Mouse (Mus musculus): ENCODE data around the gene Myg1.
A peak's percentile ranks its signal among the peaks of the same experiment; 100 is the strongest.

Myg1 gene

DNA sequence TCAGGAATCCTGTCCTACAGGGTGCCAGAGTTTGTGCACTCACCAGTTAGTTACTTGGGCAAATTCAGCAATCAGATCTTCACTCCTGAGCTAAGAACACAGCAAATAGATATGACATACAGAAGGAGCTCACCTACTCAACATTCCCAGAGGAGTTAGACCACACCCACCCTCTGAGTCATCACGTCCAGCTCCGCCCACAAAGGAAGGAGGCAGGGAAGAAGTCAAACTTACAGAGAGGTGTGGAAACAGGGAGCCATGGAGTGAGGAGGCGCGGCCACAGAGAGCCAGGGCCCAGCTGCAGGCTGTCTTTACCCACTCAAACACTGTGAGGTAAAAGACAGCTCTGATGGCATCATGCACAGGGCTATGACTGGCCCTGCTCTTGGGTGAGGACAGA is 14.9 kb downstream of the Myg1 start:
- DNase-seq (ENCODE audit: low spot score in 2 of 2) = no peak

DNA sequence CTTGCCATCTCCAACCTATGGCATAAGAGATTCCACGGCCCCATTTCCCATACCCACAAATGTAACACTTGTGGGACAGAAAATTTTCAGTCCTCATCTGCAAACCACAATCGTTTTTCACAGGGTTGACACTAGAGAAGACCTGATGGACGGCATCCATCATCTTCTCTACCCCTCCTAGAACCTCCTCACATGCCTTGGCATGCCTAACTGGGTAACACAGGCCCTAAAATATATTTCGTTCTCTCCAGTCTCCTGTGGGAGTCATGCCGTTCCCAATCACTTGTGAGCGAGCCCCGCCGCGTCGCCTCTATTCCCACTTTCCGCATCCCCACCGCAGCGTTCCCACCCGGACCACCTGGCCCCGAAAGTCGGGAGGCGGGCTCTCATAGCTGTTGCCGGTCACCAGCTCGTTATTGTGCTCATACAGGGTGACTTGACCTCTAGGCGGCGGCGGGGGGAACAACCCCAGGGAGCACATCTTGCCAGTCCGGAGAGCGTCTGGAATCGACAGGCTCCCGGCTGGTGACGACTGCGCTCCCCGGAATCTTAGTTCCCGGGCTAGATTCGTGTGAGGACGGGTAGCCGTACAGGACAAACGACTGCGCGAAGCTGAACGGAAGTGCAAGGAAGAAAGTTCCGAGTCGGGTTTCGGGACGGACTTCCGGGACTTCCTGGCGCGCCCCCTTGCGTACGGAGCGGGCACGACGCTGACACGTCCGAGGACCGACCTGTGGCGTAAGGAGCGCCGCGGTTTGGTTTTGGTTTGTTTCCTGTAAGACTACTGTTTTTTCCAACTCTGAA is 18.8 kb downstream of the Myg1 start, which contains the start of gene Aaas:
TSS of gene Aaas (minus strand) at position 634 of the 804 bp plus-strand sequence.
- DNase-seq (ENCODE audit: low spot score in 2 of 2) = peak; percentile 86 to 92

DNA sequence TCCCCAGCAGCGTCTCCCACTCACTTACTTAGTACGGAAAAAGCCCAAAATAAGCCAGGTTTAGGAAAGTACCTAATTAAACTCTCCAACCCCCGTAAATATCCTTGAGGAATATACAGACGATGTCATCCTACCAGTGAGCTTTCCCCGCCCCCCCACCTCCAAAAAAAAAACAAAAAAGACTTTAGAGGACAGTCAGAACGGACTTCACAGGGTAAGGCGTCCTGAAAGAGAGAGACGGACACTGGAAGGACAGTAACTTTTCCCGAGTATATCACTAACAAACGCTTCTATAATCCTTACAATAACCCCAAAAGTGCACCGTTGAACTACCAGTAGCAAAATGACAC is 19.4 kb downstream of the Myg1 start:
- no peak for DNase-seq (ENCODE audit: low spot score in 2 of 2)

DNA sequence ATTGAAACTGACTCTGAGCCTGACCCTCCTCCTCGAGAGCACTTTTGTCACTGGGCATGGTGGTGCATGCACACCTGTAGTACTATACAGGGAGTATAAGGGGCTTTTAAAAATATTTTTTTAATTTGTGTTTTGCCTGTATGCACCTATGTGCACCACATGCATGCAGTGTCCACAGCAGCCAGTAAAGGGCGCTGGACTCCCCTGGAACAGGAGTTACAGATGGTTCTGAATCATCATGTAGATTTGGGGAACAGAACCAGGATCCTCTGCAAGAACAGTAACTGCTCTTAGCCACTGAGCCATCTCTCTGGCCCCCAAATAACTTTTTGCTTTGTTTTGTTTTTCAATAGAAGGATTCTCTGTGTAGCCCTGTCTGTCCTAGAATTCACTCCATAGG is 20.7 kb downstream of the Myg1 start:
- no peak for DNase-seq (ENCODE audit: low spot score in 2 of 2)

DNA sequence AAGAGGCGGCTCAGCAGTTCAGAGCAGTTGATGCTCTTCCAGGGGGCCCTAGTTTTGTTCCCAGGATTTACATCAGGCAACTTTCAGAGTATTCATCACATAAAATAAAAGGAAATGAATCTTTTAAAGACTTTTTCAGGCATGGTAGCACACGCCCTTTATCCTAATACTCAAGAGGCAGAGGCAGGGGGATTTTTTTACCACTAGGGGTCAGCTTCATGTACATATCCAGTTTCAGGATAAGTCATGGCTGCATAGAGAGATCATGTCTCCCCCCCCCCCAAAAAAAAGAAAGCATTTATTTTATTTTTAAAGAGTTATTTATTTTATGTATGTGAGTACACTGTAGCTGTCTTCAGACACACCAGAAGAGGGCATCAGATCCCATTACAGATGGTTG is 22.5 kb downstream of the Myg1 start:
- no peak for DNase-seq (ENCODE audit: low spot score in 2 of 2)

DNA sequence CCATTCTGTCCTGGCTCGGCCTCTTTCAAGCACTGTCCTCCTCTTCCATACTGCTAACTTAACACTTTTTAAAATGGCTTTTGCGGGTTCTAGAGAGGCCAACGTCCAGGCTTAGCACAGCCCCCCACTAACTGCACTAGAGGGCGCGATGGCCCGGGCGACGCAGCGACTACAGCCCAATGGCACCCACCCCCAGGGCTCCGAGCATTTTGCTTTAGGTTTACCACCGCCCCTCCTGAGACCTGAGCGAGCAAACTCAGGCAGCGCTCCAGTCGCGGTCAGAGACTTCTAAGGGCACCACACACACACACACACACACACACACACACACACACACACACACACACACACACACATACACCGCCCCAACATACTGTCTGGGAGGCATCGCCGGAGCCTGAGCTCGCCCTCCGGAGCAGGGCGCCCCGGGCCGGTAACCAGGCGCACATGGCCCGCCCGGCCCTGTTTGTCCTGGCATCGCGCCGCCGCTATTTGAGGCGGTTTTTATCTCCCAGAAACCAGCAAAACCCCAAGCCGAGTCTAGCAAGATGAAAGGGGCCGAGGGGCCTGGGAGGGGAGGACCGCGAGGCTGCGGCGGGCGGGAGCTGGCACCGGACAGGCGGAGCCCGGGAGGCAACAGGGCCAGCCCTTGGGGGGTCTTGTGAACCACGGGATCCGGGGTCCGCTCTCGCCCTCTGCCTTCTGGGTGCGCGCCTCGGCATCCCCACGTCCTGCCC is 23.8 kb downstream of the Myg1 start:
- DNase-seq (ENCODE audit: low spot score in 2 of 2) = peak in 1 of 2 experiments; percentile 34

DNA sequence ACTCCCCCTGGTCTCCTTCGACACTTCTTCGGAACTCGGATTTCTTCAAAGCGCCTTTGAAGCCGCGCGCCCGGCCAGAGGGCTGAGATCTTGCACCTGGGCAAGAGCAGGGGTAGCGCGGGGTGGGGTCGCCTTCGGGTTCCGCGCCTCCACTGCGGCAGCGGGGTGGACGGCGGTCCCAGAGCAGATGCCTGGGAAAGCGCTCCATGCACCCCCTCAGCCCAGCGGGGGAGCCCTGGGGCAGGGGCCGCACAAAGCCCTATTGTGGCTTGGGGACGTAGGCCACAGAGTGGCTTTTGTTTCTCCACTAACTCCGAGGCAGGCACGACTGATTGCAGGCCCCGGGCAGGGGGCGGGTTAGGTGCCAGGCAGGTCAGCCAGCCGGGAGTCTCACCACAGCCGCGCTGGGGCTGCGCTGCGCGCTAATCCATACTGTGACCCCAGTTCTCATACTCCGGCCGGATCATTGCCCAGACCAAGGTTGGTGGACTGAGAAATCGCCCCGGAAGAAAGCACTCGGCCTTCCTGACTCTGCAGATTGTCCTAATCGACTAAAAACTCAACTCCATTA is 24.4 kb downstream of the Myg1 start:
- DNase-seq (ENCODE audit: low spot score in 2 of 2) = no peak

DNA sequence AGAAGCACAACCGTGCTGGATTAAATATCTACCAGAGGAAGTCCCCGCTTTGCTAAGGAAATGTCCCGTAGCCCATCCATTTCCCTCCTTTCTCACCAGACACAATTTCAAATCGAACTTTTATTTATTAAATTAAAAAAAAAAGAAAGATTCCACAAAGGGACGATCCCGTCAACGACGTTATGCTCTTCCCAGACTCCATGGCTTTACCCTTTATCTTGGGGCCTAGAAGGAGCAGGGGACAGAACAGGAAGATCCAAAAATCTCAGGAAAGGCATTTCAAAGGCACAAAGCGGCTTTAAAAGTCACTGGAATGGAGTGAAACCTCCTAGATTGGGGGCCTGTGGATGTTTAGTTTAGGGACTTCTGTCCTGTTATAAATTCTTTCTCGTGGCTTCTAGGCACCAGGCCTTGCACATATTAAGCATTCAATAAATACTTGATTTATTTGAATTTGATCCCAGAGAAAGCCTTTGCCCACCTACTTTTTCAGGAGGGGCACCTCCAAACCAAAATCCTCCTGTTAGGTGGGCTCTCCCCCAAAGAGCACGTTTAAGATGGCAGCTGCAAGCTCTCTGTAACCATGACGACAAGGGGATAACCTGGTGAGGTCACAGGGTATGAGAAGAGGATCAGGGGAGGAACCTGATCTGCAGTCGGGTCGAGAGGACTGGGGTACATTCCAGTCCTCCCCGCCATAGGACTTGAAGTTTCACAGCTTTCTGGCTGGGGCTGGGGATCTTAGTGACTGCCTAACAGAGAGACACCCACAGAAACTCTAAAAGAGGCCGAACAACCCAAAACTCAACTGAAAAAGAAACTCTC is 25.2 kb downstream of the Myg1 start:
- DNase-seq (ENCODE audit: low spot score in 2 of 2) = no peak

DNA sequence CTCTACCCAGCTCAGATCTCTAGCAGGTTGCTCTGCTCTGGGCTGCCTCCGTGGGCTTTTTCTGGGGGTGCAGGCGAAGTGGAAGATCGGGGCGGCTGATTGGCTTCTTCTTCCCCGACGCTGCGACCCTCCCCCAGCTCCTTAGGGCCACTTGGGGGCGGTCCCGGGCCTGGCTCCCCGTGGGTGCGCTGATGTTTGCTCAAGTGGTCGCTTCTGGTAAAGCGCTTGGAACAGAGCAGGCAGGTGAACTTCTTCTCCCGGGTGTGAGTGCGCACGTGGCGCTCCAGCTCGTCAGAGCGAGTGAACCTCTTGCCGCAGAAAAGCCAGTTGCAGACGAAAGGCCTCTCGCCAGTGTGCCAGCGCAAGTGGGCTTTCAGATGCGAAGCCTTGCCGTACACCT is 26.6 kb downstream of the Myg1 start:
- no peak for DNase-seq (ENCODE audit: low spot score in 2 of 2)

DNA sequence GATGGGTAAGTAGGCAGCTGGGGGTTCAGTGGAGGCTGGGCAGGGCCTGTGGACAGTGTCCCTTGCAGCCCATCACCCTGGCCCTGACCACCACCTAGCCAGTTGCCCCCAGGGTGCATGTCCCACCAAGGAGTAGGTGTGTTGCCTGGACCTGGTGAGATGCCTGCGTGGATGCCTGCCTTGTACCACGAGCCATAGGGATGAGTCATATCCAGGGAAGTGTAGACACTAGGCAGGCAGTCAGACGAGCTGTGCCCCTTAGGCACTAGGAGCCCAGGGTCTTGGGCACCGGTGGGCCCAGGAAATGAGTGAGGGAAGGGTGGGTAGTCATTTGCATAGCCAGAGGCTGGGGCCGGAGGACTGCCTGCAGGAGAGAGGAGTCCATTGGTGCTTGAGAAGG is 27.3 kb downstream of the Myg1 start:
- DNase-seq (ENCODE audit: low spot score in 2 of 2) = no peak

DNA sequence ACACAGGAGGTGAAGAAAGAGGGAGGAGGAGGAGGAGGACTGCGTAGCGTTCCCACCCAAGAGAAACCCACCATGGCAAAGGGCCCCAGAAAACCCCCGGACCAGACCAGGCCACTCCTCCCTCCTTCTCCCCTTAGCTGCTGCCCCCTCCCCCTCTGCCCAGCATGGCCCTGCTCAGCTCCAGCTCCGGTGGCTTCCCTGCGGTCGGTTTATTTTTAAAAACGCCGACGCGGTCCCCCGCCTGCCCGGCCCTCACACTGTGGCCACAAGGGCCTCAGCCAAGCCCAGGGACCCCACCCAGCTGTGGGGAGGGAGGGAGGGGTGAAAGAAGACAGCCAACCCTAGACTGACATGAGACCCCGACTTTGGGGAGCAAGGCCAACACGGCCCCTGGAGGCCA is 31.1 kb downstream of the Myg1 start:
- no peak for DNase-seq (ENCODE audit: low spot score in 2 of 2)

DNA sequence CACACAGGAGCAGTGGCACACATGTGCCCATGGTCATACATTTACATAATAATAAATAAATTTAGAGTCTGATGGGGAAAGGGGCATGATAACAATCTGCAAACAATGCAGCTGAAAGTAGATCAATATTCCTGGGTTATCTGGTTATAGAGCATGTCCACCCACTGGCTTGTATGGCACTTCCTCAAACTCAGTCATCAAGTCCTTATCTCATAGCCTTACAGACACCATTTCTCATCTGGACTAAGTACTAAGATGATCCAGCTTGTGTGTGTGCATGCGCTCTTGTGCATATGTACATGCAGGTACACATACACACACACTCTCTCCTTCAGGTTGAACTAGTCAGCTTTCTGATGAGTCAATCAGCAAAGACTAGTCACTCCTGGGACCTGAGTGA is 33.2 kb downstream of the Myg1 start:
- DNase-seq (ENCODE audit: low spot score in 2 of 2) = no peak

DNA sequence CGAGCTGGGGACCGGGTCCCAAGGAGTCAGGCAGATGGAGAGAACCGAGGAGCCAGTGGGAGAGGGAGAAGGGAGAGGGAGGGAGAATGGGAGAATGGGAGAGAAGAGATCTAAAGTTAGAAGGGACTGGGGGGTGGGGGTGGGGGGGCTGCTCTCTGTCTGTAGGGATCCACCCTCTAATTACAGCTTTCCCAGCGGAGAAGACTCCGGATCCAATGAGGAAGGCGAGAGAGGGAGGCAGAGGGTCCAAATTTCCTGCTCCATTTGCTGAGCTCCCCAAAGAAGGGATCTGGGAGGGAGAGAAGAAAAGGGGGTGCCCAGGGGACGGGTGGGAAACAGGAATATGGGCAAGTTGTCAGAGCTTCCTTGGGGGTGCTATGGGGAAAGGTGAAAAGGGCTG is 34.7 kb downstream of the Myg1 start:
- no peak for DNase-seq (ENCODE audit: low spot score in 2 of 2)

DNA sequence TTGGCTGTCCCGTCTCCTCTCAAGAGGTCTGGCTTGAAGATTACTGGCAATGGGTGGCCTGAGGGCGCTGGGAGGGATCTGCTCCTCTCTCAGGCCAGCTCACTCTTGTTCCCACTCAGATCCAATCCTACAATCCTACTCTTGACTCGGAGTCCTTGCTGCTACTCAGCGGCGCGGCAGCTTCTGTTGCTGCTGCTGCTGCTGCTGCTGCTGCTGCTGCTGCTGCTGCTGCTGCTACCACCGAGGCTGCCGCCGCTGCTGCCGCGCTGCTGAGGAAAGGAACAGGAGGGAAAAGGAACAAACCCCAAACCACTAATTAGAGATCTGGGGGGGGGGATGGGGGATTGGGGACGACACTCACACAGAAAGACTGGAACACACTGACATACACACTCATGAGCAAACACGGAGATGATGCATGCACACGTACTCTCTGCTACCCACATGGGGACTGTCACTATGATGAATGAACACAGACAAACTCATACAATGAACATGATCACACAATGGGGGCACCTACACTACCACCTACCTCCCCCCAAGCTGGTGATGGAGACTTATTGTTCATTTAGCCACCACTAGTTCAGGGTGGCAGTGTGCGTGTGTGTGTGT is 35.3 kb downstream of the Myg1 start, which contains the start of gene Sp7:
TSS of gene Sp7 (minus strand) at position 450 of the 612 bp plus-strand sequence.
- no peak for DNase-seq (ENCODE audit: low spot score in 2 of 2)

DNA sequence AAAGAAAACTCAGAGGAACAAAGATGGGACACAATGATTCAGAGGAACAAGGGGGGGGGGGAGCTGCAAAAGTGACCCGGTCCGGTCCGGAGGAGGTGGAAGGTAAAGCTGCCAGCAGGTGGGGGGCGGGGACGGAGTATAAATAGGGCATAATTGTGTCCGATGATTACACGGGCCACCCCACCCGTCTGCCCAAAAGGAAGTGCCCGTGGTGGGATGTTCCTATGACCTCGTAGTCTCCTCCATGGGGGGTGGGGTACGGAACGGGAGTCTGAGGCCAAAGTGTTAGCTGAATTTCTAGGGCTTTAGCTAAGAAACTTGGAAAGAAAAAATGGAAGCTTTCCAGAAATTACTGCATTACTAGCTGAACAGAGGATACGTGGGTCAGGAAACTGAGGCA is 38.5 kb downstream of the Myg1 start:
- DNase-seq (ENCODE audit: low spot score in 2 of 2) = no peak

DNA sequence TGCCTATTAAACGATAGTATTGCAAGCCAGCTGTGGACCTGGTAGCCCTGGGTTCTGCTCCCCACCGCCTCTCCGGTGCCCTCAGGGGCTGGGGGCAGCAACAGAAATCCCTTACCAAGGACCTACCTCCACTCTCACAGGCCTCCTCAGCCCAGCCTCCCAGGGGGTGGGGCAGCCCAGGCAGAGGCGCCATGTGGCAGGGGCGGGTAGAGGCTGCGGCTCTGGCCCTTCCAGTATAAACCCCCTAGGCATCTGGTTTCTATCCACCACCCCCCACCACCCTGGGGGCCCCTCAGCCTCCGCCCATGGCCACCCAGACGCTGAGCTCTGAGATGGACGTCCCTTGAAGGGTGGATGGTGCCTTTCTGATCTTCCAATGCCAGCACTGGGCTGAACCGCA is 39.2 kb downstream of the Myg1 start:
- DNase-seq (ENCODE audit: low spot score in 2 of 2) = no peak

DNA sequence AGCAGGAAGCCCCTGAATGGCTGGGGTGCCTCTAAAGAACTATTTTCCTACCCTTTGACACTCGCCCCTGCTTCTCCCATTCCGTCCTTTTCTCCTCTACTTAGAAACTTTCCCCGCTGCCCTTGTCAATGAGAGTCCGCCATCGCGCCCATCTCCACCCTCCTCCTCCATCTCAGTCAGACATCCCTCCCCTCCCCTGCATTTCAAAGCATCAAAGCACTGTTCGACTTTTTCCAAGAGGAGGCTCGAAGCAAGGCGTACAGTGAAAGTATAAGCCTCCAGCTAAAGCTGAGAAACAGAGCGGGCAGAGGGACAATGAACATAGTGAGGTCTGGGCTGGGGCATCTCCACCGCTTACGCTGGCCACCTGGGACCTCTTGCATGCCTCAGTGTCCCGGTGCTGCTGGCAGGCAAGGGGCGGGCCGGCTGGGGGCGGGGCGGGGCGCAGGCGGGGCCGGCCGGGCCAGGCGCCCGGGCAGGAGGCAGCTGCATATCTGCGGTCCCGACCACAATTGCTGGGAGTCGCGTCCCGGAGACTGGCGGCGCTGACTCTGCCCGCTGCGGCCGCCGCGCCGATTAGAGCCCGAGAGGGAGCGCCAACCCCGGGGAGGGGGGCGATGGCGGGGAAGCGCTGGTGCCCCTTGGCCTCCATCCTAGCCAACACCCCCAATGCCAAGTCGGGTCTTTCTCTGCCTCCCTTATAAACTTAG is 45.1 kb downstream of the Myg1 start:
- DNase-seq (ENCODE audit: low spot score in 2 of 2) = no peak

DNA sequence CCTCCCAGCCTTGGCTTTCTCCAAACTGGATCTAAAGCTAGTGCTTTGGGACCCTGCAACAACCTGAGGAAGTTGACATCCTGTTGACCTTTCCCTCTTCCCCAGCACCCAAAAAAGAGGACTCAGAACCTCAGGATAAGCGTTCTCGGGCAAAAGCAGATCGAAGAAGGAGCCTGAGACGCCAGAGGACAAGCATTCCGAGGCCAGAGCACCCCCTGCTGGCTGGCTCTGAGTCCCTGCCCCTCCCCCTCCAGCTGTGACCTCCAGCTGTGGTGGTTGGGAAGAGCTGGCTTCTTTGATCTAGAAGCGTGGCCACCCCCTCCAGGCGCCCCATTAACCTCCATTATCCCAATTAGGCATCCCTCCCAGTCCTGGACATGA is 45.6 kb downstream of the Myg1 start:
- peak; percentile 56 to 68 for DNase-seq (ENCODE audit: low spot score in 2 of 2)

DNA sequence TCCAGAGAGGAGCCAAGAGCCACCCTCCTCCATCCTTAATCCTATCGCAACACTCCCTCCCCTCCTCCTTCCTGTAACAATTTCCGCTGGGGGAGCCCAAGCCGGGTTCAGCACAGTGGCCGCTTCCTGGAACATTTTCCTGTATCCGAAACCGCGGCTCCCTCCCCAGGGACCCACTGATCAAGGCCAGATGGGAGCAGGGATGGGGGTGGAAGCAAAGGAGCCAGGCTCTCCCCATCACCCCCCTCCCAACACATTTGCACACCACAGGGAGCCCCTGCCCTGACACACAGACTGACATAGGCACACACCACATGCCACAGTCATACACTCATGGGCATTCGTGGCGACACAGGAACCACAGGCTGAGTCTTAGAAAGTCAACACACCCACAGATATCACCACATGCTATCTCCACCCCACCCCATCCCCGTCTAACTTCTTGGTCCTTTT is 46.3 kb downstream of the Myg1 start:
- DNase-seq (ENCODE audit: low spot score in 2 of 2) = no peak

DNA sequence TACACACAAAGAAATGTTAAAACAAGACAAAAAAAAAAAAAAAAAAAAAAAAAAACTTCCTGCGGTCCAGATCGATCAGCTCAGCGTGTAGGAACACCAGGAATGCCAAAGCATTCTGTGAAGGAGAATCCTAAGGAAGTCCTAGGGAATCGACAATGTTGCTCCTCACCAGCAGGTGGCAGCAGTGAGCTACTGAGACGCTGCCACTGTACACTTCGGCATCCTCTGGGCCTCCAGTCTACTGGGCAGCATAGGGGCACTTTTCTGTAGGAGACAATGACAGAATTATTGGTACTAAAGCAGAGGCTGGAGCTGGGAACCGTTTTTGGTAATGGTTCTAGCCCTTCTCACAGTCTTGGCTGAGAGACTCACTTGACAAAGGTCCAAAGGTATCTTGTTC is 50.1 kb downstream of the Myg1 start:
- peak; percentile 56 to 74 for DNase-seq (ENCODE audit: low spot score in 2 of 2)

DNA sequence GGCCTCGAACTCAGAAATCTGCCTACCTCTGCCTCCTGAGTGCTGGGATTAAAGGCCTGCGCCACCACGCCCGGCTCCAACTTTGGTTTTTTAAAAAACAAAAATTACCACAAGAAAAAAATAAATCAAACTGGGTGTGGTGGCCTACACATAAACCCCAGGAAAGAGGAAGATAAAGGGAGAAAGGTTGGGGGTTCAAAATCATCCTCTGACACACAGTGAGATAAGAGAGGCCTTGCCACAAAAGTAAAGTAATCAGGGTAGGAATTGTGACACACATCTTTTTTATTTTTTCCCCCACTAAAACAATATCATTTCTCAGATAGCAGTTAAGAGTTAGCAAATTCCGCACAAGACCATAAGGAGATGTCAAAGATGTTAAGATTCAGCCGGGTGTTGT is 52.2 kb downstream of the Myg1 start:
- no peak for DNase-seq (ENCODE audit: low spot score in 2 of 2)
